Mouse (Mus musculus) bone marrow, adult 2 months (tissue): ENCODE results near the gene Setmar.

Experiments used
- CTCF ChIP-seq: fragments of 200-500 bp; IDR thresholded peaks from 2 replicates; pipeline ENCODE4 v1.5.1; 2011; ENCODE audit warnings: low read length, control low read depth; ENCODE audit not compliant: control insufficient read depth, insufficient read depth
- POLR2A ChIP-seq: fragments of 200-500 bp; IDR thresholded peaks from 2 replicates; pipeline ENCODE4 v1.6.1; 2011; ENCODE audit warnings: low read depth, mild to moderate bottlenecking, control low read depth, low read length, borderline replicate concordance; ENCODE audit not compliant: control insufficient read depth

- TF ChIP-seq CTCF (no peak), POLR2A (no peak)
These were observed 37.3 kb downstream of the Setmar start for GRCm38 (mm10) chr6:108101936-108102830.
